Mouse (Mus musculus) spleen, adult 18-20 months (tissue): ENCODE measurements at regions not wholly inside any gene's neighbourhood (a gene's known extent, or its start where the extent isn't known, plus 50 kb on each side); places are given as distances from the start of the nearest gene placed in this dataset.

Experiments
- DNase-seq, 2 experiments: peaks; one replicate each; pipeline ENCODE4 v3.0.0; 2022; ENCODE audit warnings: mixed read lengths in 2 of 2

GRCm38 (mm10) chr4:87386271-87386670 lies 156.0 kb upstream of the Slc24a2 start:
- no peak for DNase-seq

GRCm38 (mm10) chr4:87385221-87385739 lies 155.0 kb upstream of the Slc24a2 start:
- DNase-seq, result no peak

GRCm38 (mm10) chr4:87384469-87385044 lies 154.3 kb upstream of the Slc24a2 start:
- no peak for DNase-seq

- DNase-seq, result no peak
Observed at GRCm38 (mm10) chr4:87380716-87381115, 150.4 kb upstream of the Slc24a2 start.

DNA sequence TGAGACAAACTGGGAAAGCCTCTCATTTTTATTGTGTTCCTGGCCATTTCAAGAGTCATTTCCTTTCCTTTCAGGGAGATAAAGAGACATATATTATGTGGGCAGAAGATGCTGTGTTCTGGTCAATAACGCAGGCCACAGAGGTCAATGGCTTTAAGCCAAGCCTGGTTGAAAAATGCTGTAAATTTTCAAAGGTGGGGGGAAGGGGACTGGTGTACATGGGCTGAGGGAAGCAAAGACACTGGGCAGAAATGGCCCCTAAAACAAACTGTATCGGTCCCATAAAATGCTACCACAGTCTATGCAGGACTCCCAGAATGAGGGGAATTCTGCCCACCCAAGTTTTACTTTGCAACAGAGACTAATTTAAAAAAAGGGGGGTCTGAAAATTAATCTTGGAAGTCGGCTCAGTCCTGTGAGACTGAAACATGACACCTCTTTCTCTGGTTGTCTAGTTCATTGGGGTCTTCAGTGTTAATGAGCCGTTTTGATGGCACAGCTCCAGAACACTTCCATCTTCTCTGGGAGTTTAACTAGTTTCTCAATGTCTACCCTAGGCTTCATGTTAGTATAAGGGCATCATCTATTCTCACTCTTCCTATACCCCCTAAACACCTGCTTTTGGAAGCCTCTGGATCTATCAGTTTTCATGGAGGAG lies 149.4 kb upstream of the Slc24a2 start:
- DNase-seq, result no peak

GRCm38 (mm10) chr4:87371960-87372359 lies 141.7 kb upstream of the Slc24a2 start:
- no peak for DNase-seq

- DNase-seq, result no peak
Observed at GRCm38 (mm10) chr4:87369626-87370234, 139.5 kb upstream of the Slc24a2 start.

DNA sequence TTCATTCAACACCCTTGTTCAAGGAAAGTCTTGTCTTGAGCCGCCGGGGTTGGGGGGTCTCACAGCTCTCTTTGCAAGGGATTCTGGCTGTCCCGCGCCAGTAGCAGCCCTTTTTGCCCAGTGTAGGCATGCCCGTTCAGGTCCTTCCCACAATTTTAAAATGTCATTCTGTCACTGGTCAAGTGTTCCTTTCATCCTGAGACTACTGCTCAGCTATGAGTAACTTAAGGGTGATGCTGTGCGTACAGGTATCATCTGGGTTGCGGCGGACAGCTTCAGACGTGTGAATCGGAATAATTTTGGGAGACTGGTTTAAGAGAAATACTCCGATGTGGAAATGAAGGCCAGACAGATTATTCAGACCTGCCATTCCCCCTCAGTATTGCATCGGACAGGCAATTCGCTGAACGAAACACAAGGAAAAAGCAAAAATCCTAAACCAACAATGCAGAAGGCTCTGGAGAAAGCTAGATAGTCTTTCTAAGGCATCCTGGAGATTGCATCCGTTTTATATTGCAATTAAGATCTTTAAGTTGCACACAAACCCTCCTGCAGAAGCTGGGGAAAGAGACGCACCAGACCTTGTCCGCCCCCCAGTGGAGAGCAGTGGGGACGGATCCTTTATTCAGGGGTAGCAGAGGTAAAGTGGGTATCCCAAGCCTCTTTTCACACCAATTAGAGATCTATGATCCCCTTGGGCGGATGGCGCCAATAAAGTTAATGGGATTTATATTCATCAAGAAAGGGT lies 138.3 kb upstream of the Slc24a2 start:
- peak in 1 of 2 experiments; percentile 40 for DNase-seq

GRCm38 (mm10) chr4:87367732-87368412 lies 137.6 kb upstream of the Slc24a2 start:
- DNase-seq, result peak; percentile 47 to 63

DNA sequence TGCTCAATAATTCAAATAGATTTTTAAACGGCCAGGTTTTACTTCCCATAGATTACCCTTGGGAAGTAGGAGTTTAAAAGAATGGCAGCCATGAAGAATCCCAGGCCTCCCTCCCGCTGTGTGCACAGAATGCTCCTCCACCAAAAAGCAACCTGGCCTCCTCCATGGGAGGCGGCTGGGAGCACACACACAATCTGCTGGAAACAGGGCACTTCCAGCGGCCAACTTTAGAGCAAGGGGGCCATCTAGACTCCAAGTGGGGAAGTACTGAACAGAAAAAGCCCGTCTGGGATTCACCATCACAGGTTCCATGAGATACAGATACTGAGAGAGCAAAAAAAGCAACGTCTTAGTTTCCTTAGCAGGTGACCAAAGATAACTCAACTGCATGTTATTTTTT lies 131.9 kb upstream of the Slc24a2 start:
- no peak for DNase-seq

DNA sequence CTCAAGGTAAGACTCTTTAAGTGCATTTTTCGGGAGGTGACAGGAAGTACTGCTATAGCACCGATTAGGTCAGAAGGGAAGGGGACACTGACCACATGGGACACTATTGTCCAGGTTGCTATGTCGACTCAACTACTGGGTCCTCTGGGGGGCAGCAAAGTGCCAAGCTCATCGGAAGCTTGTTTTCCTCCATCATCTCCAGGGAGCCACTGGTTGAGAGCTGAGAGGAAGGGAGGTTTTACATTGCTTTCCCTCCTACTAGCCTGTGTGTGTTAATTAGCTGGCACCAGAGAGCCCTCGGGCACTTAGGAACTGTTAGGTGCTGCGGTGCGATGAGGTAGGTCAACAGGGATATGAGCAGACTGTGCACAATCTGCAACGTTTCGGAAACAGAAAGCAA lies 129.2 kb upstream of the Slc24a2 start:
- peak in 1 of 2 experiments; percentile 32 for DNase-seq

DNA sequence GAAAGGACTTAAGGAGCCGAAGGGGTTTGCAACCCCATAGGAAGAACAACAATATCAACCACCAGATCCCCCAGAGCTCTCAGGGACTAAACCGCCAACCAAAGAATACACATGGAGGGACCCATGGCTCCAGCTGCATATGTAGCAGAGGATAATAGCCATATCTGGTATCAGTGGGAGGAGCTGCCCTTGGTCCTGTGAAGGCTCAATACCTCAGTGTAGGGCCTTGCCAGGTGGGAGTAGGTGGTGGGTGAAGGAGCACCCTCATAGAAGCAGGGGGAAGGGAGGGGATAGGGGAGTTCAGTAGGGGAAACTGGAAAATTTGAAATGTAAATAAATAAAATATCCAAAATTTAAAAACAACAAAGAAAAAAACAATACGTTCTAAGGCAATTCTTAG lies 128.7 kb upstream of the Slc24a2 start:
- no peak for DNase-seq

DNA sequence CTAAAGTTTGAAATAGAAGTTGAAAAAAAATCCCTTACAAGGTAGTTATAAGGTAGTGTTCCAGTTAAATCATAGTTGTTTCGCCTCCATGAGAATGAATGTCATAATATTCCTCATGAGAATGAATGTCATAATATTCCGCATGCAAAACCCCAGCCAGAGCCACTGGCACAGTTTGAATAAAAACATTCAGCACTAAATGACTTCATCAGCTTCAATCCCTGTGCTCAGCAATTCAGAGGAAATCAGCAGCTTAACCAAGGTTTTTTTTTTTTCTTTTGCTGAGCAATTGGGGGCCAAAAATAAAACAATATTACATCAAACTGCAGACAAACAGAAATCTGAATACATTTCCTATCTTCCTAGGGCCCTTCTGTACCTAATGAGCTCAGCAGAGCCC lies 102.7 kb upstream of the Slc24a2 start:
- DNase-seq, result no peak

- DNase-seq, result no peak
Observed at GRCm38 (mm10) chr4:87329136-87329535, 98.9 kb upstream of the Slc24a2 start.

- DNase-seq, result no peak
Observed at GRCm38 (mm10) chr4:87321726-87322349, 91.6 kb upstream of the Slc24a2 start.

- no peak for DNase-seq
Observed at GRCm38 (mm10) chr4:87298129-87298528, 67.9 kb upstream of the Slc24a2 start.

- DNase-seq, result no peak
Observed at GRCm38 (mm10) chr4:87294538-87294937, 64.3 kb upstream of the Slc24a2 start.
